Mouse (Mus musculus) retina, postnatal 1 day (tissue): Measurements from ENCODE around the gene Olfr1013.

Source experiments
- DNase-seq: peaks from one replicate; pipeline ENCODE4 v3.0.0-alpha.2; 2012

Gene Olfr1013

DNA sequence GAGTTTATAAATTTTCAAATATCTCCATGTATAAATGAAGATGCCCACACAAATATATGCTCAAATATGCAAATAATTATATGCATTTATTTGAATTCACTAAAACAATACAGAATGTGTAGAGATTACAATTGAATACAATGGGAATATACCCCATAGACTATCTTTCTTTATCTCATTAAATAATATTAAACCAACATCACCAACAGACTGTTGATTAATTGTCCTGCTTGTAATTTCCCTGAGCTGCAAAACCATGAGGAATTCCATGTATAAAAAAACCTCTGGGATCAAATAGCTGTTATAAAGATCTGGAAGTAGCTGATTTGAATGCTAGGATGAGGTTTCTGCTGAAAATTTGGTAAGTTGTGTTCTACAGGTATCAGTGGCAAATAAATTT is at the start of gene Olfr1013:
TSS of gene Olfr1013 (plus strand) at position 301 of the 400 bp plus-strand sequence.
- no peak for DNase-seq

DNA sequence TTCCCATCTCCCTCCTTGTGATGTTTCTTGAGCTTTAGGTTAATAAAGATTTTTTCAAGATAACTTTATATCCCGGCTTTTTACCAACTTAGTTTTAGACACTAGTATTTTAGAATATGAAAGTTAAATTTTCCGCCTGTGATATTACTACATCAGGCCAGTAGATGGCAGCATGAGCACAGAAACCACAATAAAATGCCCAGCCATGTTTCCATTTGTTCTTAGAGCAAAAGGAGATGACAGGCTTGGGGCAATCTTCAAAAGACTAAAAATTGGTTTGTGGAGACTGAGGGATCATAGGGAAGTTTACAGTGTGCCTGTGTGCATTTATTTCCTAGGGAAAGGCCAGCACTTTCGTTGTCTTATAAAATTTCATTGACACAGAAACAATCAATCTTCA is 41.1 kb upstream of the Olfr1013 start:
- DNase-seq = peak; percentile 57

DNA sequence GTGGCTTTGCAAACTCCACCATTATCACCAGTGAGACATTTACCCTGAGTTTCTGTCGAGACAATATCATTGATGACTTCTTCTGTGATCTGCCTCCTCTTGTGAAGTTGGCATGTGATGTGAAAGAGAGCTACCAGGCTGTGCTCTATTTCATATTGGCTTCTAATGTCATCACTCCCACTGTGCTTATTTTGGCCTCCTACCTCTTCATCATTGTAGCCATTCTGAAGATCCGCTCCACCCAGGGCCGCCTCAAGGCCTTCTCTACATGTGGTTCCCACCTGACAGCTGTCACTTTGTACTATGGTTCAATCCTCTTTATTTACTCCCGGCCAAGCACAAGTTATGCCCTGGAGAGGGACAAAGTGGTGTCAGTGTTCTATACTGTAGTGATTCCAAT is 13.1 kb upstream of the Olfr1013 start:
- no peak for DNase-seq

DNA sequence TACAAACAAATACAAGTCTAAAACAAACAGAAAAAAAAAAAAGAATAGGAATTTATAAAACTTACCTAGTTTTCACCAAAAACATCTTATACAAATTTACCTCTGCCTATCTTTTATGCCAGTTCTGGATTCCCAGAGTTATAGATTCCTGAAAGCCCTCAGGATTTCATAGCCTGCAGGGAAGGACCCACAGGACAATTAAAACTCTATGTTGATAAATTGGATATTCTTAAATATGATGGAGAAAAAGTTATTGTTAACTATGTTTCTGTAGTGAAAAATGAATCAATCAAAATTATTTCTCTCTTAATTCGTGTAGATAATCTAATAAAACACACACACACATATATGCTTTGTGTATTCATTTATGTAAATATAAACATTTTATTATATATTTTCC is 4.2 kb upstream of the Olfr1013 start, which contains the start of gene Olfr1012:
TSS of gene Olfr1012 (minus strand) at position 101 of the 400 bp plus-strand sequence.
- no peak for DNase-seq

DNA sequence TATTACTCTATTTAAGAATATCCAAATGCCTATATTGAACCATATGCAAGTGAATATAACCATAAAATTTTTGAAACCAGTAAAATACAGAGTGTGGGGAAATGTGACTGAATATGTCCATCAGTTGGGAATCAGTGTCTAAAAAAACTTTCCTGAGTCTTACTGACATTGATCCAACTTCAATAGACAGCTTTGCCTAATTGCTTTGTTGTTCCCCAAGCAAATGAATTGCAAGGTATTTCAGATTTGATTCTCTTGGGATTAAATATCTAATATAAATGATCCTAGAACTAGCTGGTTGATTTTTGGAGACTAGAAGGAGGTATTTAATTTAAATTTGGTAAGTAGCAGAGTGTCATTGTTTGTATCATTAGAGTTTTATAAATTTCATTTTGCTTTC is 5.5 kb downstream of the Olfr1013 start, which contains the start of gene Olfr1014:
TSS of gene Olfr1014 (plus strand) at position 301 of the 400 bp plus-strand sequence.
- no peak for DNase-seq

DNA sequence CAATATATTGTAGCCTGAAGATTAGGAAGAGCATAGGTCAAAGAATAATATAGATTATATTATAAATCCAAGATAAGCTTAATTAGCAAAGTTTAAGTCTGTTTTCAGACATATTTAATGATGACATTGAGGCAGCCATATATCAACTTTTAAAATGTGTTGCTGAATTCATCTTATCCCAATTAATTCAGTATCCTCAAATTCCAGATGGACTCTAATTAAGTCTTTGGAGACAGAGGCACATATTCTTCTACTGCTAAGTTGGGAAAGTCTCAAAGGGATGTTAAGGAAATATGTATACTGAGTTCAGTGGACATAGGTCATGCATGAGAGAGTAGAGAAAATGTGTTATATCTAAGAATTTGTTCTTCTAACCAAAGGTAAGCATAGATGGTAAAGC is 14.8 kb downstream of the Olfr1013 start, which contains the start of gene Olfr1015:
TSS of gene Olfr1015 (plus strand) at position 301 of the 400 bp plus-strand sequence.
- no peak for DNase-seq

DNA sequence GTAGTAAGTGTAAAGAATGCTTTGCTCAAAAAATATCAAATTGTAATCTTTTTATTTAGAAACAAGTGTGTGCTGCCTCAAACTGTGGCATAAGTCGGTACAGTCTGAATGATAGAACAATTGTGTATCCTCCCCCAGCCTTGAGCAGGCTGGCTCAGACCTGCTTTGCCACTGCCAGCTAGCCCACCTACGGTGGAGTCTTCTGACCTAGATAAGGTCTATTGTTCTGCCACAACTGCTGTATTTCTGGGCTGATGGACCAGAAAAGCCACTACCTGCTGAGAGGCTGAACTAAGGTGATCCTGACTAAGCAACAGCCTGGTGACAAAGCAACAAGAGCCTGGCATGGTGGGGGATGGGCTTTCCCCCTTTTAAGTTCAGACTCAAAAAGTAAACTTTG is 25.4 kb downstream of the Olfr1013 start:
- peak; percentile 19 for DNase-seq

DNA sequence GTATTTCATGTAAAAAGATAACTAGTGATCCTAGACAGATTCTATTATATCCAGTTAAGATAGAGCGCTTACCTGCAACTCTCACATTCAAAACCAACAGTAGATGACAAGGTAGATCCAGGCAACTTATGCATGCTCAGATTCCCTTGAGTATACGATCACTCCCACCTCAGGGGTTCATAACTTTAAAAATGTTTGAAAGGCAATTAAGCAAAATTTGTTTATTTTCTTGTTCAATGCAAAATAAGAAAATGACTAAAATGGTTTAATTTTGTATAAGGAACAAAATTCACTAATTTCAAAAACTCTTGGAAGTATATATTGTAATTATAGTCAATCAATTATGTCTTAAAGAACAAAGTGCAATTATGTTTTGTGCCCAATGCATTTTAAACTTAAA is 35.5 kb downstream of the Olfr1013 start, which contains the start of gene Olfr1016:
TSS of gene Olfr1016 (minus strand) at position 101 of the 400 bp plus-strand sequence.
- no peak for DNase-seq

DNA sequence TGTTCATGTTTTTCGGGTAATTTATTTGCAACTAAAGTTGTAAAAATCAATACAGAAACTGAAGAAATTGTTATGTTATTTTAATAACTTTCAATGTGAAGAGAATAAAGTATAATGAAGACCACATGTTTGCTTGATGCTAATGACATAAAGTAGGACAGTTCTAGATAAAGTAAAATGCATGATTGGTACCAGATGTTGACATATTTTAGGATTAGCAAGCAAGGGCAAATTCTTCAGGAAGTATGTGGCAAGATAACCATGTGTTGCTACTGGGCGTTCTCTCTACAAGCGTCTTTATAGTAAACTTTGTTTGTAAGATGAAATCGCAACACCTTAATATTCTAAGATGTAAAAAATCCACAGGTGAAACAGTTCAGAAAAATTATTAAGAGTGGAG is 37.6 kb downstream of the Olfr1013 start:
- no peak for DNase-seq

DNA sequence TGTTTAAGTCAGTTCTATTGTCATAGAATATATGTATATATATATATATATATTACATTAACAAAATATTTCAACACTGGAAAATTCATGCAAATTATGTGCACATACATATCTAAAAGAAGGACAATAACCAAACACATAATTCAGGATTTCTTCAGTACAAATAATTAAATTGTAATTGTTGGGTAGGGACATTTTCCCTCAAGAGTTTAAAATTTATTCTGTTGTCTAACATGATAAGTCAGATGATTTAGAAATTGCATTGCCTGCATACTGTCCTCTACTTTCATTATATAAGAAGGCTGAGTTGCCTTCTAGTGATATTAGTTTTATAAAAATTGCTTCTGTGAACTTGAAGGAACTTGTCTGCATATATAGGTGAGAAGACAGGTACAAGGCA is 51.3 kb downstream of the Olfr1013 start, which contains the start of gene Olfr1018:
TSS of gene Olfr1018 (plus strand) at position 301 of the 400 bp plus-strand sequence.
- no peak for DNase-seq
